Mouse (Mus musculus): ENCODE measurements around the gene Fam184b. TPM values are rescaled to one million over a fixed set of nuclear protein-coding genes. Genes with fewer than 3 reads are reported as not detected.

Gene Fam184b
- total RNA-seq, 2 experiments from 2014 or later: not detected

GRCm38 (mm10) chr5:45519960-45520808 is 119.2 kb downstream of the Fam184b start, which contains the start of gene Med28:
Gene Med28, plus strand, starts transcription at chr5:45520229.
- peak; percentile 87 for ATAC-seq (replicated peaks; ENCODE audit: poor library complexity, severe bottlenecking)

- ATAC-seq (replicated peaks; ENCODE audit: poor library complexity, severe bottlenecking): no peak
Observed at GRCm38 (mm10) chr5:45515151-45515743, 124.2 kb downstream of the Fam184b start.

- ATAC-seq (replicated peaks; ENCODE audit: poor library complexity, severe bottlenecking): no peak
Observed at GRCm38 (mm10) chr5:45514599-45514998, 124.8 kb downstream of the Fam184b start.

- ATAC-seq (replicated peaks; ENCODE audit: poor library complexity, severe bottlenecking): no peak
Observed at GRCm38 (mm10) chr5:45513511-45513910, 125.9 kb downstream of the Fam184b start.

GRCm38 (mm10) chr5:45512908-45513307 is 126.5 kb downstream of the Fam184b start:
- no peak for ATAC-seq (replicated peaks; ENCODE audit: poor library complexity, severe bottlenecking)

- no peak for ATAC-seq (replicated peaks; ENCODE audit: poor library complexity, severe bottlenecking)
Observed at GRCm38 (mm10) chr5:45510071-45510470, 129.3 kb downstream of the Fam184b start.

GRCm38 (mm10) chr5:45497564-45497963 is 141.8 kb downstream of the Fam184b start:
- no peak for ATAC-seq (replicated peaks; ENCODE audit: poor library complexity, severe bottlenecking)

GRCm38 (mm10) chr5:45496930-45497550 is 142.4 kb downstream of the Fam184b start:
- ATAC-seq (replicated peaks; ENCODE audit: poor library complexity, severe bottlenecking): no peak

- ATAC-seq (replicated peaks; ENCODE audit: poor library complexity, severe bottlenecking): no peak
Observed at GRCm38 (mm10) chr5:45496479-45496878, 142.9 kb downstream of the Fam184b start.

- no peak for ATAC-seq (replicated peaks; ENCODE audit: poor library complexity, severe bottlenecking)
Observed at GRCm38 (mm10) chr5:45496042-45496441, 143.4 kb downstream of the Fam184b start.

- ATAC-seq (replicated peaks; ENCODE audit: poor library complexity, severe bottlenecking): no peak
Observed at GRCm38 (mm10) chr5:45495429-45495975, 143.9 kb downstream of the Fam184b start.

- ATAC-seq (replicated peaks; ENCODE audit: poor library complexity, severe bottlenecking): no peak
Observed at GRCm38 (mm10) chr5:45494093-45494755, 145.2 kb downstream of the Fam184b start.

- peak; percentile 89 for ATAC-seq (replicated peaks; ENCODE audit: poor library complexity, severe bottlenecking)
Observed at GRCm38 (mm10) chr5:45493191-45494092, 146.0 kb downstream of the Fam184b start, which contains the start of gene Lap3. Gene Lap3, plus strand, starts transcription at chr5:45493374.

GRCm38 (mm10) chr5:45491776-45492175 is 147.6 kb downstream of the Fam184b start:
- ATAC-seq (replicated peaks; ENCODE audit: poor library complexity, severe bottlenecking): no peak

- no peak for ATAC-seq (replicated peaks; ENCODE audit: poor library complexity, severe bottlenecking)
Observed at GRCm38 (mm10) chr5:45483654-45484053, 155.8 kb downstream of the Fam184b start.

GRCm38 (mm10) chr5:45482607-45483006 is 156.8 kb downstream of the Fam184b start:
- no peak for ATAC-seq (replicated peaks; ENCODE audit: poor library complexity, severe bottlenecking)

GRCm38 (mm10) chr5:45481125-45481524 is 158.3 kb downstream of the Fam184b start:
- ATAC-seq (replicated peaks; ENCODE audit: poor library complexity, severe bottlenecking): no peak

GRCm38 (mm10) chr5:45480066-45480465 is 159.3 kb downstream of the Fam184b start:
- no peak for ATAC-seq (replicated peaks; ENCODE audit: poor library complexity, severe bottlenecking)
